Mouse (Mus musculus): ENCODE measurements around the gene Scd3.
"Not testable (repeated sequence)": the region's sequence is repeated elsewhere in the genome, so short reads cannot be mapped to it uniquely, and the experiment has no call there.

DNA sequence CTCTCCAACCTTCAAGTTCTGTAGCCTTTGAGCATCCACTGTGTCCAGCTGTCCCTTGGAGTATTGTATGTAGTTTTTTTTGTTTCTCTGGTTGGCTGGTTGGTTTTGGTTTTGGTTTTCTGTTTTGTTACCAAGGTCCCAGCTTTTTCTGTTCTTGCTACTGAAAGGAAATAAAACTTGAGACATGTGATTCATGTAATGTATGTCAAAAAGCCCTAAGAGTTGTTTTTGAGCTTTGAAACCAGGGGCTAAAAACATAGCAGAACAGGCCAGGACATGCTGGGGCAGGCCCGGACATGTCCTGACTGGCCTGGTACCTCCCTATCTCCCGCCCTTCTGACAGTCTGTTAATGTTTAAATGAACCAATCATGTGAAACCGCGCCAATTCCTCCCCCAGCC, 51.0 kb downstream of the Scd3 start:
- not testable (repeated sequence) for TF ChIP-seq FLI1 (IDR thresholded peaks at IDR 0.05; ENCODE audit: low read length); GATA1 (IDR thresholded peaks at IDR 0.05; ENCODE audit: borderline replicate concordance, low read length)
